Mouse (Mus musculus): ENCODE data around the gene Dcaf6. TPM values are rescaled to one million over a fixed set of nuclear protein-coding genes. Genes with fewer than 3 reads are reported as not detected.

The Dcaf6 gene
- polyA plus RNA-seq, 1 experiment from 2014 or later = 18.9 TPM

DNA sequence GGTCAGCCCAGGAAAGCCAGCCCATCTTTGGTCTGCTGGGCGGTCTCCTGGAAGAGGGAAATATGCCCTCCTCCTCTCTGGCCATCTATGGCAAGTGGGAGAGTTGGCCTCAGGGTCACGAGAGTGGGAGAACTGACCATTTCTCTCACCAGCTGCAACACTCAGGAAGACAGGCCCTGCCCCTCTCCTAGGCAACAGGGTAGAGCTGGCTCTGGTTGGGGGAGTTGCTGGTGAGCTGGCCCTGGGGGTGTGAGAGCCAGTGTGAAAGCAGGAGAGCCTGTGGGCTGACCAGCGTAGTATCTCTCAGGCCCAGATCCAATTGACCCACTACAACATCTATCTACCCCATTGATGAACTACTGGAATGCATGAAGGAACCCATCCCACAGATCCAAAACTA lies 18.6 kb downstream of the Dcaf6 start:
- Histone ChIP-seq H3K4me1 (ENCODE audit: control insufficient read depth, insufficient read depth, low read length) (no peaks in the 10 kb centered on the region), H3K9ac (ENCODE audit: low read depth, low read length) (no peak overlapping the region), H3K4me2 (no peak overlapping the region), H3K9me3 (replicated peaks; ENCODE audit: control insufficient read depth, low read length) (0 out of 2 replicates have a peak, but pooled peaks cover under 1% of the 10 kb centered on the region), H3K27me3 (ENCODE audit: control insufficient read depth, insufficient read depth, low read length) (no peaks in the 10 kb centered on the region), H3K27ac (ENCODE audit: low read depth, low read length) (no peak overlapping the region), H3K36me3 (ENCODE audit: control insufficient read depth, insufficient read depth, low read length) (no peaks in the 10 kb centered on the region), H3K4me3 (ENCODE audit: low read depth, low read length) (no peak overlapping the region)
- ATAC-seq (replicated peaks; ENCODE audit: insufficient number of reproducible peaks, low FRiP score, low TSS enrichment) = no peak
- WGBS (ENCODE audit: insufficient replicate concordance) = 73% methylated on average over 3 of the region's 3 CpGs

GRCm38 (mm10) chr1:165441201-165441600 lies 19.1 kb downstream of the Dcaf6 start:
- Histone ChIP-seq H3K9me3 (replicated peaks; ENCODE audit: control insufficient read depth, low read length) (0 out of 2 replicates have a peak, but pooled peaks cover 2% of the 10 kb centered on the region), H3K4me2 (no peak overlapping the region), H3K4me3 (ENCODE audit: low read depth, low read length) (no peak overlapping the region), H3K4me1 (ENCODE audit: control insufficient read depth, insufficient read depth, low read length) (no peaks in the 10 kb centered on the region), H3K9ac (ENCODE audit: low read depth, low read length) (no peak overlapping the region), H3K27ac (ENCODE audit: low read depth, low read length) (no peak overlapping the region), H3K27me3 (ENCODE audit: control insufficient read depth, insufficient read depth, low read length) (no peaks in the 10 kb centered on the region), H3K36me3 (ENCODE audit: control insufficient read depth, insufficient read depth, low read length) (no peaks in the 10 kb centered on the region)
- ATAC-seq (replicated peaks; ENCODE audit: insufficient number of reproducible peaks, low FRiP score, low TSS enrichment) = no peak

DNA sequence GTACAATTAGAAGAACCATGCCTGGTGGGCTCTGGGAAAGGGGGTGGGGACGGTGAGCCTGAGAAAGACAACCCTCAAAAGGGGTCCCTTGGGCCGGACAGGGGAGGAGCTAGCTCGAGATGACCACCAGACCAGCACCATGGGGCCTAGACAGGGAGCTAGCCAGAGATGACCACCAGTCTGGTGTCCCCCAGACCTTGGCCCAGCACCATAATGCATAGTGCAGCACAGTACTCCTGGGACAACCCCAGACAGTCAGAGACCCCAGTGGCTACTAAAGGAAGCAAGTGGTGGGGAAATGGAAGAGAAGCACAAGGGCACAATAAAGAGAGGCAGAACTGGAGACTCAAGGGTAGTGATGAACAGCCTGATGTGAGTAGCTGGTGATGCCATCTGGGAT lies 19.5 kb downstream of the Dcaf6 start:
- no peaks in the 10 kb centered on the region for H3K4me1 ChIP-seq (ENCODE audit: control insufficient read depth, insufficient read depth, low read length)
- no peak overlapping the region for H3K4me2 ChIP-seq
- H3K27me3 ChIP-seq (ENCODE audit: control insufficient read depth, insufficient read depth, low read length) = no peaks in the 10 kb centered on the region
- H3K9ac ChIP-seq (ENCODE audit: low read depth, low read length) = no peak overlapping the region
- WGBS (ENCODE audit: insufficient replicate concordance) = 75% methylated on average over 3 of the region's 3 CpGs
- H3K27ac ChIP-seq (ENCODE audit: low read depth, low read length) = no peak overlapping the region
- no peaks in the 10 kb centered on the region for H3K36me3 ChIP-seq (ENCODE audit: control insufficient read depth, insufficient read depth, low read length)
- H3K9me3 ChIP-seq (replicated peaks; ENCODE audit: control insufficient read depth, low read length) = 0 out of 2 replicates have a peak, but pooled peaks cover 2% of the 10 kb centered on the region
- no peak for ATAC-seq (replicated peaks; ENCODE audit: insufficient number of reproducible peaks, low FRiP score, low TSS enrichment)
- H3K4me3 ChIP-seq (ENCODE audit: low read depth, low read length) = no peak overlapping the region

GRCm38 (mm10) chr1:165438289-165439021 lies 21.8 kb downstream of the Dcaf6 start:
- Histone ChIP-seq H3K4me2 (no peak overlapping the region), H3K36me3 (ENCODE audit: control insufficient read depth, insufficient read depth, low read length) (no peaks in the 10 kb centered on the region), H3K27me3 (ENCODE audit: control insufficient read depth, insufficient read depth, low read length) (no peaks in the 10 kb centered on the region), H3K4me1 (ENCODE audit: control insufficient read depth, insufficient read depth, low read length) (no peaks in the 10 kb centered on the region), H3K9me3 (replicated peaks; ENCODE audit: control insufficient read depth, low read length) (0 out of 2 replicates have a peak, but pooled peaks cover 2% of the 10 kb centered on the region), H3K27ac (ENCODE audit: low read depth, low read length) (no peak overlapping the region), H3K4me3 (ENCODE audit: low read depth, low read length) (no peak overlapping the region), H3K9ac (ENCODE audit: low read depth, low read length) (no peak overlapping the region)
- ATAC-seq (replicated peaks; ENCODE audit: insufficient number of reproducible peaks, low FRiP score, low TSS enrichment) = no peak
- WGBS (ENCODE audit: insufficient replicate concordance) = 78% methylated on average over 1 of the region's 1 CpGs

DNA sequence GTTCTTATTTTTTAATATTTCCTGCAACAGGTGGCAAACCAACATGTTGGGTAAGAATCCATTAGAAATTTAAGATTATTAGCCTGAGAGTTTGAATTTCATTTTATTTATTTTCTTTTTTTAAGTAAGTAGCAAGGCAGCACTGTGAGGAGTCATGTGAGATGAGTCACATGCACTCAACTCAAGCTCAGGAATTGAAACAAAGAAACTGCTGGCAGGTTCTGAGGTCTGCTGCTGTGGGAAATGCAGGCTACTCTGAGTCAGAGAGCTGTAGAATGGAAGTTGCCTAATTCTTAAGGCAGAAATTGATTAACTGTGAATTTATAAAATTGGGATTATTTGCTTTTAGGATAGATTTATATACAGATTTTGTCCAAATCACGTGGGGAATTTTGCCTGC lies 27.4 kb downstream of the Dcaf6 start:
- Histone ChIP-seq H3K36me3 (ENCODE audit: control insufficient read depth, insufficient read depth, low read length) (no peaks in the 10 kb centered on the region), H3K4me3 (ENCODE audit: low read depth, low read length) (no peak overlapping the region), H3K9ac (ENCODE audit: low read depth, low read length) (no peak overlapping the region), H3K9me3 (replicated peaks; ENCODE audit: control insufficient read depth, low read length) (0 out of 2 replicates have a peak, but pooled peaks cover 2% of the 10 kb centered on the region), H3K4me2 (no peak overlapping the region), H3K27me3 (ENCODE audit: control insufficient read depth, insufficient read depth, low read length) (no peaks in the 10 kb centered on the region), H3K27ac (ENCODE audit: low read depth, low read length) (no peak overlapping the region), H3K4me1 (ENCODE audit: control insufficient read depth, insufficient read depth, low read length) (no peaks in the 10 kb centered on the region)
- ATAC-seq (replicated peaks; ENCODE audit: insufficient number of reproducible peaks, low FRiP score, low TSS enrichment) = no peak
- WGBS (ENCODE audit: insufficient replicate concordance) = 77% methylated on average over 1 of the region's 1 CpGs

- Histone ChIP-seq H3K4me1 (ENCODE audit: control insufficient read depth, insufficient read depth, low read length) (no peaks in the 10 kb centered on the region), H3K4me2 (no peak overlapping the region), H3K9ac (ENCODE audit: low read depth, low read length) (no peak overlapping the region), H3K36me3 (ENCODE audit: control insufficient read depth, insufficient read depth, low read length) (no peaks in the 10 kb centered on the region), H3K27ac (ENCODE audit: low read depth, low read length) (no peak overlapping the region), H3K9me3 (replicated peaks; ENCODE audit: control insufficient read depth, low read length) (no peaks in the 10 kb centered on the region), H3K27me3 (ENCODE audit: control insufficient read depth, insufficient read depth, low read length) (no peaks in the 10 kb centered on the region), H3K4me3 (ENCODE audit: low read depth, low read length) (no peak overlapping the region)
- no peak for ATAC-seq (replicated peaks; ENCODE audit: insufficient number of reproducible peaks, low FRiP score, low TSS enrichment)
- 88% methylated on average over 2 of the region's 2 CpGs for WGBS (ENCODE audit: insufficient replicate concordance)
Measured at GRCm38 (mm10) chr1:165426254-165426653, 34.0 kb downstream of the Dcaf6 start.

- no peak overlapping the region for H3K4me3 ChIP-seq (ENCODE audit: low read depth, low read length)
- no peak overlapping the region for H3K9ac ChIP-seq (ENCODE audit: low read depth, low read length)
- no peak overlapping the region for H3K27ac ChIP-seq (ENCODE audit: low read depth, low read length)
- H3K4me1 ChIP-seq (ENCODE audit: control insufficient read depth, insufficient read depth, low read length) = no peaks in the 10 kb centered on the region
- H3K36me3 ChIP-seq (ENCODE audit: control insufficient read depth, insufficient read depth, low read length) = no peaks in the 10 kb centered on the region
- H3K27me3 ChIP-seq (ENCODE audit: control insufficient read depth, insufficient read depth, low read length) = no peaks in the 10 kb centered on the region
- H3K9me3 ChIP-seq (replicated peaks; ENCODE audit: control insufficient read depth, low read length) = no peaks in the 10 kb centered on the region
- WGBS (ENCODE audit: insufficient replicate concordance) = 77% methylated on average over 7 of the region's 7 CpGs
- no peak for ATAC-seq (replicated peaks; ENCODE audit: insufficient number of reproducible peaks, low FRiP score, low TSS enrichment)
- H3K4me2 ChIP-seq = no peak overlapping the region
Measured at GRCm38 (mm10) chr1:165421357-165421915, 38.8 kb downstream of the Dcaf6 start.

DNA sequence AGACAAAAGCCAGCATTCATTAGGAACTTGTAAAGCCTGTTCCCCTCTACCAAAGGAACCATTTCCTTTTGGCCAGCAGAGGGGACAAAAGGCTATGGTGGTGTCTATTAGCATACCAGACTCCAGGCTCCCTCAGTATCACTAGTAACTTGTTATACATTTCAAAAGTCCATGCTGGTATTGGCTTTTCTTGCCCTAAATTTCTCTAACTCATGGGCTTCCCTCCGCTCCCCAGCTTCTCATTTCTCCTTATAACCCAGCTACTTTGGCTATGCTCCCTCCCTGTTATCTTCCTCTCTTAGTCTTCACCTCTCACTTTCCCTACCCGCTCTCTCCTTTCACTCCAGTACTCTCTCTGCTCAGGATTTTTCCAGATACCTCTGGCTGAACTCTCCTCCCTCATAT lies 63.9 kb downstream of the Dcaf6 start:
- no peak overlapping the region for H3K4me2 ChIP-seq
- H3K9me3 ChIP-seq (replicated peaks; ENCODE audit: control insufficient read depth, low read length) = no peaks in the 10 kb centered on the region
- no peak for ATAC-seq (replicated peaks; ENCODE audit: insufficient number of reproducible peaks, low FRiP score, low TSS enrichment)
- no peak overlapping the region for H3K9ac ChIP-seq (ENCODE audit: low read depth, low read length)
- WGBS (ENCODE audit: insufficient replicate concordance) = 82% methylated on average over 2 of the region's 2 CpGs
- H3K4me3 ChIP-seq (ENCODE audit: low read depth, low read length) = no peak overlapping the region
- H3K27ac ChIP-seq (ENCODE audit: low read depth, low read length) = peak overlapping the region; percentile 2; the same call in 1 of the 2 replicates
- H3K27me3 ChIP-seq (ENCODE audit: control insufficient read depth, insufficient read depth, low read length) = no peaks in the 10 kb centered on the region
- no peaks in the 10 kb centered on the region for H3K36me3 ChIP-seq (ENCODE audit: control insufficient read depth, insufficient read depth, low read length)
- no peaks in the 10 kb centered on the region for H3K4me1 ChIP-seq (ENCODE audit: control insufficient read depth, insufficient read depth, low read length)

DNA sequence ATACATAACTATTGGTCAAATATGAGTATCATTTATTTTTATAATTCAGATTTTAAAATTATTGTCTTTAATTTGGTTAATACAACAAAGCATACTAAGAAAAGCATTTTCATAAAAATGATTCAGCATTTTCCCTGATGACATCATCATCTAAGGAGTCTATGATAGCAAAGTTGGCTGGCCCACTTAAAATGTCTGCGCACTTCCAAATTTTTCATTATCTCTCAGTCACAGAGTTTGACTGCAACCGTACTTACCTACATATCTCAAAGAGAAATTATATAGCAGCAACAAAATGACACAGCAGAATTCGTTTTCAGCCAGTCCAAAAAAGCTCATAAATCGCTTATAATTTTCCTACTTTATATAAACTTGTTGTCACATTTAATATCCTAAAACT lies 64.3 kb downstream of the Dcaf6 start:
- Histone ChIP-seq H3K27ac (ENCODE audit: low read depth, low read length) (no peak overlapping the region), H3K36me3 (ENCODE audit: control insufficient read depth, insufficient read depth, low read length) (no peaks in the 10 kb centered on the region), H3K27me3 (ENCODE audit: control insufficient read depth, insufficient read depth, low read length) (no peaks in the 10 kb centered on the region), H3K4me3 (ENCODE audit: low read depth, low read length) (no peak overlapping the region), H3K9me3 (replicated peaks; ENCODE audit: control insufficient read depth, low read length) (no peaks in the 10 kb centered on the region), H3K4me2 (no peak overlapping the region), H3K4me1 (ENCODE audit: control insufficient read depth, insufficient read depth, low read length) (no peaks in the 10 kb centered on the region), H3K9ac (ENCODE audit: low read depth, low read length) (no peak overlapping the region)
- WGBS (ENCODE audit: insufficient replicate concordance) = 87% methylated on average over 4 of the region's 4 CpGs
- no peak for ATAC-seq (replicated peaks; ENCODE audit: insufficient number of reproducible peaks, low FRiP score, low TSS enrichment)

Measured in heart, embryonic 11.5 days (tissue).